Mouse (Mus musculus) cortical plate, adult 2 months (tissue): ENCODE results near the gene Odf3l1. TPM values are rescaled to one million over a fixed set of nuclear protein-coding genes. Genes with fewer than 3 reads are reported as not detected.
A peak's percentile ranks its signal among the peaks of the same experiment; 100 is the strongest.
"Not testable (repeated sequence)": the region's sequence is repeated elsewhere in the genome, so short reads cannot be mapped to it uniquely, and the experiment has no call there.

Experiments used
- H3K27ac ChIP-seq: fragments of 200-500 bp; 2 replicates; pipeline ENCODE4 v1.5.1; 2012; ENCODE audit warnings: low read length, control low read depth, inconsistent platforms; ENCODE audit not compliant: insufficient read depth
- H3K4me1 ChIP-seq: fragments of 200-500 bp; 2 replicates; pipeline ENCODE4 v1.6.1; 2011; ENCODE audit warnings: low read length; ENCODE audit not compliant: control insufficient read depth, insufficient read depth
- H3K4me3 ChIP-seq: fragments of 200-500 bp; 2 replicates; pipeline ENCODE4 v1.5.1; 2011; ENCODE audit warnings: mild to moderate bottlenecking, low read length, control low read depth; ENCODE audit not compliant: insufficient read depth
- CTCF ChIP-seq: fragments of 200-500 bp; IDR thresholded peaks from 2 replicates; pipeline ENCODE4 v1.5.1; 2011; ENCODE audit warnings: mild to moderate bottlenecking, control low read depth, low read length; ENCODE audit not compliant: insufficient read depth; ENCODE audit errors: extremely low read depth
- POLR2A ChIP-seq: fragments of 200-500 bp; IDR thresholded peaks from 2 replicates; pipeline ENCODE4 v1.6.1; 2011; ENCODE audit warnings: mild to moderate bottlenecking, low read length, control low read depth; ENCODE audit not compliant: insufficient read depth; ENCODE audit errors: extremely low read depth
- polyA plus RNA-seq: library from polyadenylated mRNA; depleted of rRNA; stranded (reverse); fragments of >200 nt; gene quantifications from 2 replicates; pipeline ENCODE4 v1.2.3, GENCODE M21; 2012; rRNA removed

Odf3l1 gene
- 0.11 and 0.38 TPM in 2 replicates for polyA plus RNA-seq

- TF ChIP-seq CTCF, result no peak
- no peak for TF ChIP-seq POLR2A
- no peak within 1 kb of the TSS for H3K27ac ChIP-seq
- H3K4me3 ChIP-seq, result peak within 1 kb of the TSS; percentile 21
- peaks cover 1% of the 10 kb centered on the region; the same call in 1 of the 2 replicates for H3K4me1 ChIP-seq
Measured at GRCm38 (mm10) chr9:56864216-56864729, at the start of gene Odf3l1. Gene Odf3l1, minus strand, starts transcription at chr9:56864679.

- H3K4me1 ChIP-seq, result no peaks in the 10 kb centered on the region
- TF ChIP-seq POLR2A, result no peak
- TF ChIP-seq CTCF, result no peak
- no peak overlapping the region for H3K4me3 ChIP-seq
- H3K27ac ChIP-seq, result no peak overlapping the region
Measured at GRCm38 (mm10) chr9:56913991-56914390, 49.5 kb upstream of the Odf3l1 start.

- H3K27ac ChIP-seq, result no peak overlapping the region
- TF ChIP-seq POLR2A, result no peak
- TF ChIP-seq CTCF, result no peak
- no peak overlapping the region for H3K4me3 ChIP-seq
- H3K4me1 ChIP-seq, result no peaks in the 10 kb centered on the region
Measured at GRCm38 (mm10) chr9:56911017-56911416, 46.5 kb upstream of the Odf3l1 start.

GRCm38 (mm10) chr9:56909991-56910390 is 45.5 kb upstream of the Odf3l1 start:
- not testable (repeated sequence) for H3K4me3 ChIP-seq, H3K4me1 ChIP-seq

GRCm38 (mm10) chr9:56907549-56907948 is 43.1 kb upstream of the Odf3l1 start:
- Histone ChIP-seq H3K4me3 (no peak overlapping the region), H3K4me1 (no peaks in the 10 kb centered on the region), H3K27ac (no peak overlapping the region)
- no peak for TF ChIP-seq CTCF
- TF ChIP-seq POLR2A, result no peak

More at GRCm38 (mm10) chr9:56909991-56910390, 45.5 kb upstream of the Odf3l1 start:
- H3K27ac ChIP-seq, result not testable (repeated sequence)

- H3K4me3 ChIP-seq, result no peak overlapping the region
- TF ChIP-seq CTCF (no peak), POLR2A (no peak)
- no peak overlapping the region for H3K27ac ChIP-seq
- no peaks in the 10 kb centered on the region for H3K4me1 ChIP-seq
Measured at GRCm38 (mm10) chr9:56903662-56904061, 39.2 kb upstream of the Odf3l1 start.

- TF ChIP-seq CTCF, result no peak
- TF ChIP-seq POLR2A, result no peak
- no peaks in the 10 kb centered on the region for H3K4me1 ChIP-seq
- no peak overlapping the region for H3K4me3 ChIP-seq
- peak overlapping the region; percentile 95 for H3K27ac ChIP-seq
Measured at GRCm38 (mm10) chr9:56901187-56901586, 36.7 kb upstream of the Odf3l1 start.

- Histone ChIP-seq H3K27ac (peak overlapping the region; percentile 95), H3K4me3 (no peak overlapping the region), H3K4me1 (no peaks in the 10 kb centered on the region; the same call in 1 of the 2 replicates)
- TF ChIP-seq POLR2A, result no peak
- no peak for TF ChIP-seq CTCF
Measured at GRCm38 (mm10) chr9:56900571-56900970, 36.1 kb upstream of the Odf3l1 start.

GRCm38 (mm10) chr9:56900060-56900459 is 35.6 kb upstream of the Odf3l1 start:
- H3K27ac ChIP-seq, result no peak overlapping the region
- TF ChIP-seq POLR2A (no peak), CTCF (no peak)
- no peaks in the 10 kb centered on the region; the same call in 1 of the 2 replicates for H3K4me1 ChIP-seq
- H3K4me3 ChIP-seq, result no peak overlapping the region

- no peak overlapping the region for H3K4me3 ChIP-seq
- no peak overlapping the region for H3K27ac ChIP-seq
- no peaks in the 10 kb centered on the region; the same call in 1 of the 2 replicates for H3K4me1 ChIP-seq
- TF ChIP-seq POLR2A, result no peak
- TF ChIP-seq CTCF, result no peak
Measured at GRCm38 (mm10) chr9:56899409-56899808, 34.9 kb upstream of the Odf3l1 start.
